16 mouse cellular contexts compared by ENCODE assay signal in the genomic region with DNA sequence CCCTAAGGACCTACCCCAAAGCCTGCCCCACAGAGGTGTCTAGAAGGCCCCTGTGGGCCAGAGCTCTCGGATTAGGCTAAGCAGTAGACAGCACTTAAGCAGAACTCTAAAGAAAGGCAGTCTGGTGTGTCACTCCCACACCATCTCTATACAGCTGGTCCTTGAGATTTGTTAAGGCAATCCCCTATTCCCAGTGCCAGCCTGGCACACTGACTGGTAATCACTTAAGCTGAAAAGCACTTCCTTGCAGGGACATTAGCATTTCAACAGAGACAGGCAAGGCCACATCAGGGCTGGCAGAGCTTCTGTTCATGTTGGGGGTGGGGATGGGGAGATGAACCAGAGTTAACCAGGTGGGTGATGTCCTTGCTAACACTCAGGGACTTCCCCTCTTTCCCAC. TPM values are rescaled to one million over a fixed set of nuclear protein-coding genes. Genes with fewer than 3 reads are reported as not detected.
DNase-seq lines count a peak whose midpoint lies in the region; ATAC-seq and TF ChIP-seq lines count a peak whose summit lies in the region.
"Had no signal": no experiment of that assay in that cellular context is flagged by ENCODE, and none has a peak within 500 bp of the region (broad histone marks: within the 10 kb centered on the region; RNA-seq: fewer than 3 reads in every experiment).

No protein-coding gene starts in this region.

- no peak overlapping the region for H3K4me2 ChIP-seq in lung, postnatal 0 days (replicated peaks; ENCODE audit: low read depth, low read length)
- H3K4me2 ChIP-seq: embryonic facial prominence, embryonic 13.5 days; heart, embryonic 11.5 days; kidney, embryonic 15.5 days had no signal

- H3K4me1 ChIP-seq in kidney, adult 2 months (ENCODE audit: control insufficient read depth, insufficient read depth, low read length) = peaks cover 7% of the 10 kb centered on the region; the same call in 1 of the 2 replicates
- peaks cover 6% of the 10 kb centered on the region; the same call in 1 of the 2 replicates for H3K4me1 ChIP-seq in lung, postnatal 0 days (ENCODE audit: insufficient read depth, low read depth, low read length)

- H3K27ac ChIP-seq in kidney, adult 2 months (ENCODE audit: insufficient read depth, low read depth, low read length) = 0 out of 2 replicates have a peak overlapping the region, but pooled peaks have one; percentile 4
- H3K27ac ChIP-seq in lung, postnatal 0 days (ENCODE audit: low read length) = no peak overlapping the region
- H3K27ac ChIP-seq: embryonic facial prominence, embryonic 13.5 days; kidney, embryonic 15.5 days had no signal

- no peak overlapping the region for H3K9ac ChIP-seq in lung, postnatal 0 days (replicated peaks; ENCODE audit: low read depth)
- H3K9ac ChIP-seq: embryonic facial prominence, embryonic 13.5 days; kidney, embryonic 15.5 days had no signal

- H3K27me3 ChIP-seq in kidney, adult 2 months (replicated peaks; ENCODE audit: control insufficient read depth, insufficient read depth, low read length) = no peaks in the 10 kb centered on the region
- H3K27me3 ChIP-seq in lung, postnatal 0 days (replicated peaks; ENCODE audit: insufficient read depth, low read length) = peaks cover 21% of the 10 kb centered on the region; the same call in 1 of the 2 replicates

- no peaks in the 10 kb centered on the region for H3K36me3 ChIP-seq in kidney, adult 2 months (ENCODE audit: control insufficient read depth, insufficient read depth, low read length)
- H3K36me3 ChIP-seq in lung, postnatal 0 days (ENCODE audit: insufficient read depth, low read length) = no peaks in the 10 kb centered on the region
- H3K36me3 ChIP-seq: embryonic facial prominence, embryonic 13.5 days; kidney, embryonic 15.5 days had no signal

- no peak for TF ChIP-seq EP300 in lung, postnatal 0 days (IDR thresholded peaks at IDR 0.05)

- ATAC-seq in lung, postnatal 0 days = no peak
- ATAC-seq: inflammation-experienced regulatory T-cells, adult 6 months had no signal

- 78% methylated on average over 1 of the region's 1 CpGs for WGBS in kidney, adult 2 months
- 58% methylated on average over 1 of the region's 1 CpGs for WGBS in lung, postnatal 0 days

- no peak for TF ChIP-seq POLR2A in kidney, adult 2 months (IDR thresholded peaks at IDR 0.05; ENCODE audit: low read depth, low read length)

- no peak for TF ChIP-seq CTCF in kidney, adult 2 months (conservative IDR thresholded peaks at IDR 0.05; ENCODE audit: insufficient read depth, insufficient read length, low read depth, low read length)
- TF ChIP-seq CTCF in lung, postnatal 0 days (IDR thresholded peaks at IDR 0.05) = no peak

- H3K9me3 ChIP-seq in lung, postnatal 0 days (ENCODE audit: low read length) = no peaks in the 10 kb centered on the region
- H3K9me3 ChIP-seq: embryonic facial prominence, embryonic 13.5 days; kidney, embryonic 15.5 days had no signal

- H3K4me3 ChIP-seq in kidney, adult 2 months (ENCODE audit: insufficient read depth, low read depth, low read length) = no peak overlapping the region
- H3K4me3 ChIP-seq in lung, postnatal 0 days (ENCODE audit: low read depth, low read length) = no peak overlapping the region
- H3K4me3 ChIP-seq: embryonic facial prominence, embryonic 13.5 days; kidney, embryonic 15.5 days had no signal

- DNase-seq in adrenal gland, adult 2 months = peak; percentile 45
- DNase-seq in adrenal gland, adult 18-20 months (ENCODE audit: low spot score in 2 of 2) = no peak
- no peak for DNase-seq in kidney, adult 2 months
- DNase-seq in kidney, adult 11 months = no peak
- DNase-seq in retina, postnatal 1 day = peak; percentile 57
- DNase-seq in retina, embryonic 14.5 days (ENCODE audit: low spot score) = no peak
- DNase-seq in retina, postnatal 7 days (ENCODE audit: low read depth, low spot score) = peak; percentile 25
- no peak for DNase-seq in lung, postnatal 0 days (ENCODE audit: low spot score)
- DNase-seq: cerebellum, adult 18-20 months; gastrocnemius, postnatal 25 days; heart, postnatal 4 days; lung, postnatal 36 days had no signal

RNA-seq across cellular contexts. Expression of a gene that starts 2.9 kb away (rescaled TPM):
- total RNA-seq in adrenal gland, adult 2 months (2021) = 10 to 100 TPM; 18.7 to 32.0 TPM
- polyA plus RNA-seq in adrenal gland, adult 2 months (2012; rRNA removed) = 98.7 and 106 TPM in 2 replicates
- 10 to 100 TPM; 13.3 to 31.0 TPM for total RNA-seq in adrenal gland, adult 18-20 months (2021)
- 64.1 and 84.5 TPM in 2 replicates for polyA plus RNA-seq in kidney, adult 2 months (2012; rRNA removed)
- polyA plus RNA-seq in lung, postnatal 0 days (2015; fragmentation: Nextera tagmentation; extraction: Ambion mirVana) = 7.5 and 8.4 TPM in 2 replicates

RNA-seq across cellular contexts. Expression of a gene that starts 57.6 kb away (rescaled TPM):
- total RNA-seq in adrenal gland, adult 2 months (2021) = 10 to 100 TPM; 78.1 to 82.8 TPM
- 17.0 and 18.0 TPM in 2 replicates for polyA plus RNA-seq in adrenal gland, adult 2 months (2012; rRNA removed)
- total RNA-seq in adrenal gland, adult 18-20 months (2021) = 10 to 100 TPM; 79.8 to 86.4 TPM
- 18.4 and 27.8 TPM in 2 replicates for polyA plus RNA-seq in kidney, adult 2 months (2012; rRNA removed)
- 26.3 and 28.0 TPM in 2 replicates for polyA plus RNA-seq in lung, postnatal 0 days (2015; fragmentation: Nextera tagmentation; extraction: Ambion mirVana)

Comparison
In these comparisons a context has a peak if more than half of its experiments do, and no peak if none do; other contexts are left out.
1. DNase-seq: peak in adrenal gland, adult 2 months (single experiment), retina, postnatal 1 day (single experiment) and retina, postnatal 7 days (single experiment); none in adrenal gland, adult 18-20 months (0 of 2), kidney, adult 2 months (single experiment), kidney, adult 11 months (single experiment), retina, embryonic 14.5 days (single experiment) and lung, postnatal 0 days (single experiment).